Comparison of ENCODE assay signal across 15 mouse cellular contexts in genomic region chr6:140528414-140528813, GRCm38 (mm10).
"Had no signal": no experiment of that assay in that cellular context is flagged by ENCODE, and none has a peak within 500 bp of the region (broad histone marks: within the 10 kb centered on the region; RNA-seq: fewer than 3 reads in every experiment).

No protein-coding gene starts in this region.

- H3K27ac ChIP-seq: limb, embryonic 15.5 days; midbrain, embryonic 10.5 days; midbrain, embryonic 12.5 days; neural tube, embryonic 12.5 days had no signal

- H3K4me3 ChIP-seq: limb, embryonic 15.5 days; midbrain, embryonic 10.5 days; midbrain, embryonic 12.5 days; myocyte; neural tube, embryonic 12.5 days had no signal

- DNase-seq: lung, adult 18-20 months; lung, embryonic 14.5 days; lung, postnatal 10 days; lung, postnatal 4 days; midbrain, embryonic 14.5 days; right cerebral cortex, postnatal 14 days; thymus, adult 18-20 months; thymus, postnatal 14 days; thymus, postnatal 36 days had no signal

- H3K4me2 ChIP-seq: limb, embryonic 15.5 days; lung, embryonic 14.5 days; midbrain, embryonic 12.5 days; neural tube, embryonic 12.5 days had no signal

- H3K9me3 ChIP-seq: limb, embryonic 15.5 days; midbrain, embryonic 10.5 days; midbrain, embryonic 12.5 days; neural tube, embryonic 12.5 days had no signal

- H3K27me3 ChIP-seq: limb, embryonic 15.5 days; midbrain, embryonic 12.5 days; neural tube, embryonic 12.5 days had no signal

- H3K9ac ChIP-seq: limb, embryonic 15.5 days; lung, embryonic 14.5 days; midbrain, embryonic 12.5 days; neural tube, embryonic 12.5 days had no signal

- H3K4me1 ChIP-seq: limb, embryonic 15.5 days; midbrain, embryonic 10.5 days; midbrain, embryonic 12.5 days; neural tube, embryonic 12.5 days had no signal

- ATAC-seq: midbrain, embryonic 16.5 days had no signal
